Mouse (Mus musculus) brain, embryonic 18.5 days (tissue): ENCODE data around the gene Ano4.
"Not testable (repeated sequence)": the region's sequence is repeated elsewhere in the genome, so short reads cannot be mapped to it uniquely, and the experiment has no call there.

Experiments
- DNase-seq: peaks from one replicate; pipeline ENCODE4 v3.0.0-alpha.2; 2012; ENCODE audit warnings: low read depth, low spot score

Ano4 gene

DNA sequence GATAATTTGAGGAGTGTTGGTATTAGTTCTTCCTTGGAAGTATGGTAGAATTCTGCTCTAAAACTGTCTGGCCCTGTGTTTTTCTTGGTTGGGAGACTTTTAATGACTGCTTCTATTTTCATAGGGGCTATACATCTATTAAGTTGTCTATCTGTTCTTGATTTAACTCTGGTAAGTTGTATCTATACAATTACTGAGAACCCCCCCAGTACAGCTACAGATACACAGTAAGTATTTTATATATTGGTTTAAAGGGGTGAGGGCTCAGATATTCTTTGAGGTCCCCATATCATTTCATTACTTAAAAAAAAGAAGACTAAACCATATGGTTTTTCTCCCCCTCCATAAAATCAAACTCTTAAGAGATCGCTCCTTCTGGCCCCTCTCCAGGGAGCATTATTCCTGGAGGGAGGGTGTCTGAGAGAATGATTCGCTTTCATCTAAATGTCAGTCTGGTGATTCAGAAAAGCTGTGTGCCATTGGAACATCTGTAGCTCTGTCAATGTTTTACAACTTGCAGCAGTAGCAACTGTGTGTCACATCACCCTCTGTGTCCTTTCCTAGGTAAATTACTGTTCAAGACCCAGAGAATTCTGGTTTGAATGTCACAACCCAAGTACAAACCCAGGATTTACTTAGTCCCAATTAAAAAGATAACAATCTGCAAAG is 189.6 kb downstream of the Ano4 start:
- no peak for DNase-seq

DNA sequence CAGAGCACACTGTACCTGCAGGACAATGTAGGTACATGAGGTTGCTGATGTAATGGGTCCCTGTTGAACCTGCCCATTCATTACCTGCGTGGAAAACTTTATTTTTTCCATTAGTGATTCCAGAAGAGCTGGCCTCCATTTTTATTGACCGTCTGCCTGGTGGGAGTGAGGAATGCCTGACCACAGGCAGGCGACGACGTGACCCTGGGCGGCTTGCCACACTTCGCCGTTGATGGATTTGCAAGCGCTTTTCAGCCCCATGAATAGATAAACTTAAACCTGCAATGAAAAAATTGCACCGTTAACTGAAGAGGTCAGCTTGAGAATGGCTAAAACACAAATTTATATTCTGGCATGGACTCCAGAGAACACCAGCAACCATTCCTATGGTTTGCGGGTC is 195.4 kb downstream of the Ano4 start:
- DNase-seq = no peak

DNA sequence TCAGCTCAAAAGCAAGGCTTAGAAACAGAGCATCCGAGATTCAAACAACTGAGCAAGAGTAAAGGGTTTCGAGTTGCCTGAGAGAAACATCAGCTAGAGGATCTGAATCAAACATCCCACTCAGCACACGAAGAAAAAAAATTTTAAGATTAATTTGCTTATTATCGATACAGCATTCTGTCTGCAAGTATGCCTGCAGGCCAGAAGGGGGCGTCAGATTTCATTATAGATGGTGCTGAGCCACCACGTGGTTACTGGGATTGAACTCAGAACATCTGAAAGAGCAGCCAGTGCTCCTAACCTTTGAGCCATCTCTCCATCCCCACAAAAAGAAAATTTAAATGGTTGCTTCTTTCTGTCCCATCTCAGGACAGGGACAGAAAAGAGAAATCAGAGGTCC is 223.2 kb downstream of the Ano4 start:
- no peak for DNase-seq

DNA sequence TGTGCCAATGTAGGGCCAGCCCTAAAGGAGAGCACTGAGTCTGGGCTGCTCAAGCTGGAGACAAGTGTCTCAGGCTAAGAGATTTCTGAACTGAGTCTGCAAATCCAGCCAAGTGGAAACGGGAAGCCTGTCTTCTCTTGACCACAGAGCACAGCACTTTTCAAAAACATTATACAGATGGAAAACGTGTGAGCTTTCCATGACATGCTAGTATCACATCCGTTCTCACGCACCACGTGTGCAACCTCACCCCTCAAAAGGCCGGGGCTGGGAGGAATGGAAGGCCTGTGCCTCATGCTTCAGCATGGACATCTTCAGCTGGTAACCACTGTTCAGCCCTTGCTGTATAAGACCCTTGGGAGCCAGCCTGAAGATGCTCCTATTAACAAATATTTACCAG is 230.2 kb downstream of the Ano4 start:
- no peak for DNase-seq

DNA sequence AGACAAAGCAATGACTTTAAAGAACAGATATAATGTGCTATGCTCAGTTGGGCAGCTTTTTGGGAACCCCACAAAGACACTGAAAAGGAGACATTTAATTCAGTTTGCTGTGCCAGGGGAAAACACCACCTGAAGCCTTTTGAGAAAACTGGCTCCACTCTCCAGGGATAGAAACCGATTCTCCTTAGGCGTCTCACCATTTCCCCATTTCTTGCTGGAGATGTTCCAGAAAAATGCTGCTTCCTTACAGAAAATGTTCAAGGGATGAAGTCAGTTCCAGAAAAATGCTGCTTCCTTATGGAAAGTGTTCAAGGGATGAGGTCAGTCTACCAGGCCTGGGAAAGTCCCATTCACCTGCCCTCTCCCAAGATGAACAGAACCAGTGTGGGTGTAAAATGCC is 233.1 kb downstream of the Ano4 start:
- no peak for DNase-seq

DNA sequence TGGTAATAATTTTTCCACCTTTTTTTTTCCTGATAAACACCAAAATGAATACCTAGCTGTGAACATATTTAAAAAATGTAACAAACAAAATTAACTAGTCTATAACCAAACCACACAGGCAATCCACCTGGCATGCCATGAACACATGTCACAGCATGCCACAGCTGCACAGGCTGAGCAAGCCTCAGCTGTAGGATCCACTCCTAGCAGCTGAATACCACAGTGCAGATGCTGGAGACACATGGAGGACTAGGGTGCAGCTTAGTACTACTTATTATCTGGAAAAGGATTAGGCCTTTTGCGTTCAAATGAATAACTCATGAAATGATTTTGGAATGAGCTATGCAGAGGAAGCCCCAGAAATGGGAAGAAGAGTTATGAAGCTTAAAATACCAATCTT is 233.6 kb downstream of the Ano4 start:
- no peak for DNase-seq

DNA sequence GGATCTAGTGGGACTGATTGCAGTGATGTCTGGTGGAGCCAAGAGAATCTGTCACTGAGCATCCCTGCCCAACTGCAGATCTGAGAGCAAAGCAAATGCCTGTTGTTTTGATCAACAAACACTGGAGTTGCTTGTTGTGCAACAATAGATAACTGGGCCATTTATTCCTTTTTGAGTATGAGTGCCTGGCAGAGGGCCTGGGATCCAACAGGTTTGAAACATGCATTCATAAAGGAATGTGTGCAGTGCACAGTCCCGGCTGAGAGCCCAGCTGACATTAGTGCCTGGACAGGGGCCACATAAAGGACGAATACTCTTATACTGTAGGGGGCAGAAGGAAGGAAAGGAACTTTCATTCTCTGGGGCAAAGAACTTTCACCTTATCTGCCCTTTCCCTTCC is 241.0 kb downstream of the Ano4 start:
- DNase-seq = no peak

DNA sequence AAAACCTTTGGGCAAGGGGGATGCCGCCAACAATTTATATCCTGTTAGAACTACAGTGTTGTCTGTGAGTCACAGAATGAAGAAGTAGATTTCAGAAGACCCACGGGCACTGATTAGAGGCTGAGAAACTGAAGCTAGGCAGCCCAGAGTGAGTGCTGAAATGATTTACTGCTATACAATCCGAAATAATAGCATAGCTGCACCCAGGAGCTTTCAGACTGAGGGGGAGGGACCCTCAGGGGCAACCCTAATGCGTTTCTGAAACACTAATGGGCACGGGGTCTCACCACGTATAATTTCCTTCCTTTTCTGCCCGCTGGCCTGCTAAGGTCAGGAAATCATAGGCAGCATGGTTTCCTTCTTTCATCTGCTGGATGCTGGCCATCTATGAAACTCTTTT is 242.5 kb downstream of the Ano4 start:
- no peak for DNase-seq

DNA sequence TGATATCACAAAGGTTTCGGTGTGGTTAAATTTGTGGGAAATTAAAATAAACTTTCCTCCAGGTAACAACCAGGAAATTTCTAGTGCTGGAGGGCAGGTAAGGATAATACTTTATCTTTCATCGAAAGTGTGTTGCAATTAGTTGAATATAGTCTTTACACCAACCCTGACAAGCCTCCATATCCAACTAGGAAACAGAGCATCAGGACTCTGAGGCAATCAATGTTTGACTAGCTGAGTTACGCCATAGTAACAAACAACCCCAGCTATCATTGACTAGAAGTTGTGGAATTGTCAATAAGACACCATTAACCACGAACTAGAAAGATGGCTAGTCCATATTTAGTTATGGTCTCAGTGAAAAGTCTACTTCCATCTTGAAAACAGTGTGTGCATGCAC is 246.4 kb downstream of the Ano4 start:
- DNase-seq = no peak

DNA sequence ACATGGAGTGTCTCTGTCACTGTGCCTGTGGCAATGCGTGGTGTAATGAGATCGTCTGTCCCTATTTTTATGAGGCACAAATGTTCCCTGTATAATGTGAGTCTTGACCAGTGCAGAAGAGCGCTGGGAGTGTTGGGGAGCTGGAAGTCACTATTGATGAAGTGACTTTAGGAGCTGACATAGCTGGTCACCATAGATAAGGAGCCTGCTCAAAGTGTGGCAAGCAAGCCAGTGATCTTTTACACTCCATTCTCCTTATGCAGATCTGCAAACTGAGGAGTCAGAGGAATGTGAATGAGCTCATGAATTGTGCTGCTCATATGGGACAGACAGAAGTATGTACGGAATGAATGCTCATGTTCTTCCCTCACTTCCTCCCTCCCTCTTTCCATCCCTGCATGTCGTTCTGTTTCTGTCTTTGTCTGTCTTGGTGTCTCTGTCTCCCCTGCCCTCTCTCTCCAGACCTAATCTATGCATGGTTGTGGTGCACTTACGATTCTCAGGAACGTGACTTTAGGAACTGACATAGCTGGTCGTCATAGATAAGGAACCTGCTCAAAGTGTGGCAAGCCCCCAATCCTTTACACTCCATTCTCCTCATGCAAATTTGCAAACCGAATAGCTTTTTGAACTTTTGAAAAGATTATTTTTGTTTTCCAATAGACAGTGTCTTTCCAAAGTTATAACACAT is 252.1 kb downstream of the Ano4 start:
- DNase-seq = no peak

DNA sequence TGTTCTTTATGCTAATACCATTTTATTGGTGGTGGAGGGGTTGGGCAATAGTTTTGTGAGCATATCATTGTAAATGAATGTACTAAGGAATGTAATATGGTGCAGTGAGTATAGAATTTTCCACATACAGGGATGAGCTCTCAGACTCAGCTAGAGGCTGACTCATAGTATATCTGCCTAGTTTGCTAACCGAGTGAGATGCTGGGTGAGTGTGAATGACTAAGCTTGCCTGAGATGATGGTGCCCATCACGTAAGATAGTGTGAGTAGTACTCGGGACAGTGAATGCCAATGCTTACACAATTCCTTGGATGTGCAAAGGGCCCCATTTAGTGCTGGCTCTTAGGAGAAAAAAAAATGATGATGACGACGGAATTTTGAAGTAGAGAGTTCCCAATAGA is 267.1 kb downstream of the Ano4 start:
- no peak for DNase-seq

DNA sequence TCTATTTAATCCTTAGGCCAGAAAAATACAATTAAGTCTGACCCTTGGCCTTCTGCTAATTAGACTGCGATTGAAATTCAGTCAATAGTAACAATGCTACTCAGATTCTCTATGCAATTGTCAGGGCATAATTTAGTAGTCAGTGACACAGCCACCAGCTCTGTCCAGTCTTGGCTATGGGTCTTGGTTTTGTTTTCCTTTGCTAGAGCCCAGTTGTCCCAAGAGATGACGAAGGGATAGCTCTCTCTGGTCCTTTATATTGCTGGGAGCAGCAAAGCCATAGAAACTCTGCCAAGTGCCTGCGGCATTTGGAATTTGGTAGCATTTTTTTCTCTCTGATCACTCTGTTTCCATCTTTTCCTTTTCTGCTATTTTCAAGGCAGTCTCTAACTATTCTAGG is 288.7 kb downstream of the Ano4 start:
- no peak for DNase-seq

DNA sequence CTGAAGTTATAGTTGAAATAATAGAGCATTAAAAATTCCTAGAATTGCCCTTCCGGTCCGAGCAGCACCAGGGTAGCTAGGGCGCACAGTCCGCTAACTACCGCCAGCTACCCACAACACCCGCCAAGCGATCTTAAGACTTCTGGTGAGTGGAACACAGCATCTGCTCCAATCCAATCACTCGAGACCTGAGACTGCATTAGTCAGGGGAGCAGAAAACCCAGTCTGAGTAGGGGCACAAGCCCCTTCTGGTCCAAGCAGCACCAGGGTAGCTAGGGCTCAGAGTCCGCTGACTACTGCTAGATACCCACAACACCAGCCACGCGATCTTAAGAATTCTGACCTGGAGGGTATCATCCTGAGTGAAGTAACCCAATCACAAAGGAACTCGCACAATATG is 299.6 kb downstream of the Ano4 start:
- DNase-seq = not testable (repeated sequence)

DNA sequence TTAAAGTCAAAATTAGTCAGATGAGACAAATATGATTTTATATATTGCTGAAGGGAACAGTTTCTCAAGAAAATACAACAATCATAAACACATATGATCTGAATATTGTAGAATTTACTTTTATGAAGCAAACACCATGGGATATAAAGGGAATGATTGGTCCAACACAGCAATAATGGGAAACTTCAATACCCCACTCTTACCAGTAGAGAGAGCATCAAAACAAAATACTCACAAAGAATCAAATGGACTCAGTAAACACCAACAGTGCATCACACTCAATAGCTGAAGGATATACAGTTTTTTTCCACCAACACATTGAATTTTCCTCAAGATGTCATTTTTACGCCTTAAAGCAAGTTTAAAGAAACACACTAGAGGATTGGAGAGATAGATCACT is 300.4 kb downstream of the Ano4 start:
- no peak for DNase-seq

DNA sequence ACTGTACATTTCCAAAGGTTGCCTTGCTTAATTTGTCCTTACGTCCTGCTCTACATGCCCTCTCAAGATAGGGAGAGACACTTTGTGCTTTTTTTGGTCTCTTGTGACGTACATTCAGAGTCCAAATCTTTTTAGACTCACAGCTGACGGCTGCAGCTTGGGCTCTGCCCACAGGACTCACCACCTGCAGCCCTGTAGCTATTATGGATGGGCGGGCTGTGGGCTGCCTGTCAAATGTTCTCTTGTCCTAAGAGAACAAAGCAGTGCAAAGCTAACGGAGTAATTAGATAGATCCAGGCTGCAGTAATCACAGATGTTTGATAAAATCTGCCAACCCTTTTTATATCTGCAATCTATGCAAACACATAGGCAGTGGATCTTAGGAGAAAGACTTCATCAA is 325.6 kb downstream of the Ano4 start:
- no peak for DNase-seq

DNA sequence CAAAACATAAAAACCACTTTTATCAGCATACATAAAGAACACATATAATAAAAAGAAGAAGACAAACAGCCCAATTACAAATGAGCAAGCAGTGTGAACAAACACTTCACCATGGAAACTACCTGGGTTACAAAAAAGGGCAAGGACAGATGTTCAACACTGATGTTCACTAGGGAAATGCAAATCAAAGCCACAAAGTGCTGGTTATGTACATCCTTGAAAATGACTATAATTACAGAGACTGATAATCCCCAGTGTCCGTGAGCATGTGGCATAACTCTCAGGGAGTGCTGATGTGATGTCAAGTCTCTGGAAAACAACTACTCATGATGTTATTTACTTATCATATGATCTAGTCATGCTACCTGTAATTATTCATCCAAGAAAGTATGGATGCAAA is 336.3 kb downstream of the Ano4 start:
- DNase-seq = no peak

DNA sequence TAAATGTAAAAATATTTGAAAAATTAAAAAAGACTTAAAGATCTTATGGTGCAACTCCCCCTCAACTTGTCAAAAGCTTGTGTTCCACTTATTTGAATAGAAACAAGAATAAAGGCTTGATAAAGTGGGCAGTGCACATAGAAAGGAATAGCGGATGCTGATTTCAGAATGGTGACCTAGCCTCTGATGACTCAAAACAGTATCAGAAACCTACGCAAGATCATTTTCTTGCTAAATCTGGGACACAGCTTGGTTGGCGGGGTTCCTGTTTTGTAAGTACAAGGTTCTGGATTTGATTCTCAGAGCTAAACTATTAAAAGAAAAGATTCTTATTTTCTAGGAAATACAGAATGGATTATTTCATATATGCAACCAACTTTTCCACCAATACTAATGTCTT is 340.0 kb downstream of the Ano4 start:
- DNase-seq = no peak

DNA sequence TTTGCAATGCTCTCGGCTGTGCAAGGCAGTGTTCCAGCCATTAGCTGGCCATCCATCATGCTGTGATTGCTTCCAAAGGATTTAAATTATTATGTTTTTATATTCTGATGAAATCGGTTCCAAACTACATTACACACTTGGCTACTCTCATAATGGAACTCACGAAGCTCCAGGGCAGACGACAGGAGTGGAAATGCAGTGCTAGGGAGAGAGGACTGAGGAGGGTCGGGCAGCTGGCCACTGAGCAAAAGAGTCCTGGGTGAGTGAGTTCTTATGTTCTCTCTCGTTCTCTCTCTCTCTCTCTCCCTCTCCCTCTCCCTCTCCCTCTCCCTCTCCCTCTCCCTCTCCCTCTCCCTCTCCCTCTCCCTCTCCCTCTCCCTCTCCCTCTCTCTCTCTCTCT is 357.6 kb downstream of the Ano4 start:
- DNase-seq = no peak

DNA sequence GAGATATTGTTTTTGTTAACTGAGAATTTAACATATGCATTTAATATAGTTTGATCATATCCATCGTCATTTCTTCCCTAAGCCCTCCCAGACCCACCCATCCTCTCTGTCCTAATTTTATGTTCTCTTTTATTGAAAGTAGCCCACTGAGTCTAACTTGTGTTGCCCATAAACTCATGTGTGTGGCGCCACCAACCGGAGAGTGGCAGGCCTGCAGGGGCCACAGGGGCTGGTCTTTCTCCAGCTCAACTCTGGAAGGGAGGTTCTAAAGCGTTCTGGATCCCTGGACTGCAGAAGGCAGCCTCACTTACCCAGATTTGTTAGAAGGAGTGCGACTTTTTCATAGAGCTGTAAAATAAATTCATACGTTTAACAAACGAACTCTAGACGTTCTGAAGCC is 361.1 kb downstream of the Ano4 start:
- no peak for DNase-seq

DNA sequence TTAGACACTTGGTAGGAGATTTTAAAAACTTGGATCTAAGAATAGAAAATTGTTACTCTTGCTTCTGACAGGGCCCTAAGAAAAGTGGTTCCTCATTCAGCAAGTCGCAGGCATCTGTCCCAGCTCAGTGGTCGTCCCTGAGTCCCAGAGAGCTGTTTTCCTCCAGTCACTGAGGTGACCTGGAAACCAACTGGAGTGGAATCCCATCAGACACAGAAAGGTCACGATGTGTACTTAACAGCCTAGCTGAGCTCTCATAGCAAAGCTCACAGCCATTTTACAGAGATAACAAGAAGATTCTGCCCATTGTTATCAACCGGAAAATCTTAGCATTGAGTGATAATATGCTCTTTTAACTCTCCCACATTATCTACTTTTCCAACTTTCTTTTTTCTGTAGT is 365.1 kb downstream of the Ano4 start:
- no peak for DNase-seq

DNA sequence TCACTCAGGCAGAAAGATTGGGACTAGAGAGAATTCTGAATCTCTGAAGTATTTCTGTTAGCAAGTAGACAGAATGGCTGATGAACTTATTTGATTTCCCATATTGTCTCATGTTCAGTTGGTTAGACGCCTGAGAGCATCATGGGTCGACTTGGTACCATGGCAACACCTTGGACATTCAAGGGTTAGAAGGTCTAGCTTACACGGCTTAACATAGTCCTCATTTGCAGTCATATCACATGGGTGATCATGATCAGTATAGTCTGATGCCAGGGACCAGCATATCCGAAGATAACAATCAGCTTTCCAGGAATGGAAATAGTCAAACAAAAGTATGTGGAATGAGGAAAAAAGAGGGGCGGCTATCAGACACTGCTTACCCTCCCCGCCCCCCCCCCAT is 365.6 kb downstream of the Ano4 start:
- DNase-seq = no peak

DNA sequence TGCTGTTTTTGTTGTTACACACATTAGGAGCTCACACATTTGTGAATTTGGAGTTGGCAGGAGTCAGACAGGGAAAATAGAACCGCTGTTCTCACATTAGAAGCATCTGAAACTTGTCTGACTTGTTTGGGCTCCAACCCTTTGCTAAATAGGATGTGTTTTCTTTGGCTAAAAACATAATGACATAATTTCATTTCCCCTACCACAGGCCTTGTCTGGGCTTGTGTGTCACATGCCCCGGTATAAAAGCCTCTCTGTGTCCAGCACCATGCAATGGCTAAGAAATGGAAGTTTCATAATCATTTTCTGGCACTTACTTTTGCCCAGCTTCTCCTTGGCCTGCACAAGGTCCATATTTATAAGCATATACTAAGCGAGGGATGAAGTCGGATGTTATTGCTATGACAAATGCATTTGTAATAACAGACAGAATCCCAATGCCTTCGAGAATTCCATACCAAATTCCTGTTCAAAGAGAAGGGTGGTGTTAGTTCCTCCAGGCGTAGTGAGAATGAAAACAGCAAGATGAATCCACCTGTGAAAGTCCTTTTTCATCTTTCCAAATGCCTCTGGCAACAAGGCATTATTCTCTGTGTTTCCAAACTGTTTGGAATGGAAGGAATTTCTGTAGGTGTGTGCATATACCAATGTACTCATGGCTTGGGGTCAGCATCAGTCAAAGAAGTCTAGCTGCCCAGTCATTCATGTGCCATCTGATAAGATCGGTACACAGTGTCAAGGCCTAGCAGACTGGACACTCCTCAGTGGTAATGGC is 373.4 kb downstream of the Ano4 start:
- no peak for DNase-seq

DNA sequence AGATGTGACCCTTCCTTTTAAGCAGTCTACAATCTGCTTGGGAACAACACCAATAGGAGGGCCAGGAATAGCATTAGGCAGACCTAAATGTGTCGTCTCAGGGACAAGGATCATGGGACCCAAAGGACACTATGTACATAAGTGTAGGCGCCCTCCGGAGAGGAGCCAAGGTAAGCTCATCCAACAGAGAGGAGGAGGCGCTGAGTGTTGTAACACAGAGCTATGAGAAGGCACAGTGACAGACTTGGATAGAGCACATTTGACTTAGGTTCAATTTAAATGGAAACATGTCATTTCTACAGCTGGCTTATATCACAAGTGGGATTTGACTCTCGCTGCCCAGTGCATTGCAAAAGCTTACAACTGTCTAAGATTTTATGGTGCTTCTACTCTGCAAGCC is 376.0 kb downstream of the Ano4 start:
- no peak for DNase-seq
